Mouse (Mus musculus) intestine, postnatal 0 days (tissue): ENCODE measurements at regions not wholly inside any gene's neighbourhood (a gene's known extent, or its start where the extent isn't known, plus 50 kb on each side); places are given as distances from the start of the nearest gene placed in this dataset.

Source experiments
- ATAC-seq: fragments of 200-750 bp; cut with Nextera tagmentation; 2 replicates; pipeline ENCODE4 v1.8.0; 2017; ENCODE audit warnings: mild to moderate bottlenecking, moderate TSS enrichment, moderate library complexity
- H3K27ac ChIP-seq: fragments of 300-500 bp; sonication (generic); 2 replicates; pipeline ENCODE4 v1.5.1; 2014; ENCODE audit warnings: mild to moderate bottlenecking, low read depth, low read length, moderate library complexity
- H3K27me3 ChIP-seq: fragments of 300-500 bp; sonication (generic); replicated peaks from 2 replicates; pipeline ENCODE4 v1.6.1; 2014; ENCODE audit warnings: low read length, mixed read lengths; ENCODE audit not compliant: control insufficient read depth, insufficient read depth
- H3K36me3 ChIP-seq: fragments of 300-500 bp; sonication (generic); 2 replicates; pipeline ENCODE4 v1.6.1; 2014; ENCODE audit warnings: mild to moderate bottlenecking, moderate library complexity; ENCODE audit not compliant: control insufficient read depth, insufficient read depth
- H3K4me1 ChIP-seq: fragments of 300-500 bp; sonication (generic); replicated peaks from 2 replicates; pipeline ENCODE4 v1.6.1; 2014; ENCODE audit warnings: antibody characterized with exemption, low read length, mixed read lengths; ENCODE audit not compliant: control insufficient read depth, insufficient read depth
- H3K4me2 ChIP-seq: fragments of 300-500 bp; sonication (generic); replicated peaks from 2 replicates; pipeline ENCODE4 v1.6.1; 2014; ENCODE audit warnings: low read depth, mild to moderate bottlenecking, moderate library complexity
- H3K4me3 ChIP-seq: fragments of 300-500 bp; sonication (generic); 2 replicates; pipeline ENCODE4 v1.5.1; 2014; ENCODE audit warnings: low read depth, low read length
- H3K9ac ChIP-seq: fragments of 300-500 bp; sonication (generic); 2 replicates; pipeline ENCODE4 v1.6.1; 2014; ENCODE audit warnings: mild to moderate bottlenecking, low read depth, low read length
- H3K9me3 ChIP-seq: fragments of 300-500 bp; sonication (generic); 2 replicates; pipeline ENCODE4 v1.6.1; 2016; ENCODE audit warnings: mixed run types; ENCODE audit not compliant: control insufficient read depth
- CTCF ChIP-seq: sonication (generic); IDR thresholded peaks from 2 replicates; pipeline ENCODE4 v1.5.1; 2016; ENCODE audit warnings: low read depth, mild to moderate bottlenecking, control low read depth, antibody characterized with exemption, moderate library complexity
- WGBS: fragments of 180-500 bp; shearing (Covaris S2); extraction: QIAGEN DNeasy Blood & Tissue Kit; methylation state at CpG from one replicate; pipeline ENCODE4 v1.1.7; 2014; 5-methylcytosine and 5-hydroxymethylcytosine counted together

GRCm38 (mm10) chr10:96905098-96905809 is 288.4 kb downstream of the Btg1 start:
- Histone ChIP-seq H3K36me3 (no peaks in the 10 kb centered on the region), H3K4me1 (no peaks in the 10 kb centered on the region), H3K9ac (no peak overlapping the region), H3K4me2 (no peak overlapping the region), H3K27me3 (no peaks in the 10 kb centered on the region), H3K9me3 (no peaks in the 10 kb centered on the region), H3K4me3 (no peak overlapping the region), H3K27ac (no peak overlapping the region)
- ATAC-seq, result no peak
- no peak for TF ChIP-seq CTCF
- 82% methylated on average over 4 of the region's 4 CpGs for WGBS

- Histone ChIP-seq H3K9me3 (peaks cover 9% of the 10 kb centered on the region), H3K4me2 (no peak overlapping the region), H3K4me1 (no peaks in the 10 kb centered on the region), H3K27ac (no peak overlapping the region), H3K36me3 (no peaks in the 10 kb centered on the region), H3K27me3 (no peaks in the 10 kb centered on the region), H3K4me3 (no peak overlapping the region), H3K9ac (no peak overlapping the region)
- 67% methylated on average over 1 of the region's 1 CpGs for WGBS
- ATAC-seq, result no peak
- no peak for TF ChIP-seq CTCF
Observed at GRCm38 (mm10) chr10:96909661-96910315, 293.0 kb downstream of the Btg1 start.

GRCm38 (mm10) chr10:96921181-96921580 is 304.4 kb downstream of the Btg1 start:
- no peak for ATAC-seq
- Histone ChIP-seq H3K27ac (no peak overlapping the region), H3K4me2 (no peak overlapping the region), H3K36me3 (no peaks in the 10 kb centered on the region), H3K9ac (no peak overlapping the region), H3K4me3 (no peak overlapping the region), H3K9me3 (0 out of 2 replicates have a peak, but pooled peaks cover 4% of the 10 kb centered on the region), H3K27me3 (no peaks in the 10 kb centered on the region), H3K4me1 (0 out of 2 replicates have a peak, but pooled peaks cover 7% of the 10 kb centered on the region)
- no peak for TF ChIP-seq CTCF
- 67% methylated on average over 1 of the region's 1 CpGs for WGBS

DNA sequence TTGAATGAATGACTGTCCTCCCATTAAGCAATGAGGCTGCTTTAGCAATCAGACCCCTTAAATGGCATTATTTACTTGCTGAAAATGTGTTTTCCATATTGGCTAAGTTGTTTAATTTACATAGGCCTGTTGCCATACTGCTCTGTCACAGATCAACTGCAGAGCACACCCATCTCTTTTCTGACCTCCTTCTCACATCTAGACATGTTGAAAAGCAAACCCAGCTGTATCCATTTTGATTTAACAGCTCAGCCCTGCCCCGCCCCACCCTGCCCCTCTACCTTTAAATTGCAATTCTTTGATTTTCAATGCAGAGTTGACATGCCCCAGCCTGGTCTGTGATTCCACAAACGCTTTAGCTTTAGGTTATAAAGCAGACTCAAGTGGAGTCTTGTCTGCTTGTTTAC is 307.5 kb downstream of the Btg1 start:
- H3K36me3 ChIP-seq, result no peaks in the 10 kb centered on the region
- H3K27ac ChIP-seq, result no peak overlapping the region
- H3K4me1 ChIP-seq, result 0 out of 2 replicates have a peak, but pooled peaks cover 7% of the 10 kb centered on the region
- H3K4me3 ChIP-seq, result no peak overlapping the region
- no peaks in the 10 kb centered on the region for H3K27me3 ChIP-seq
- ATAC-seq, result no peak
- 33% methylated on average over 2 of the region's 2 CpGs for WGBS
- no peak overlapping the region for H3K9ac ChIP-seq
- no peaks in the 10 kb centered on the region for H3K9me3 ChIP-seq
- peak overlapping the region; percentile 32; the same call in 1 of the 2 replicates for H3K4me2 ChIP-seq
- no peak for TF ChIP-seq CTCF

- H3K4me3 ChIP-seq, result no peak overlapping the region
- H3K36me3 ChIP-seq, result no peaks in the 10 kb centered on the region
- H3K9me3 ChIP-seq, result no peaks in the 10 kb centered on the region
- H3K9ac ChIP-seq, result no peak overlapping the region
- H3K27me3 ChIP-seq, result no peaks in the 10 kb centered on the region
- 39% methylated on average over 4 of the region's 4 CpGs for WGBS
- no peak for TF ChIP-seq CTCF
- ATAC-seq, result peak; percentile 60
- H3K27ac ChIP-seq, result no peak overlapping the region
- peak overlapping the region; percentile 32 for H3K4me2 ChIP-seq
- H3K4me1 ChIP-seq, result 0 out of 2 replicates have a peak, but pooled peaks cover 7% of the 10 kb centered on the region
Observed at GRCm38 (mm10) chr10:96924722-96925121, 307.9 kb downstream of the Btg1 start.

GRCm38 (mm10) chr10:96925771-96926170 is 309.0 kb downstream of the Btg1 start:
- no peak for ATAC-seq
- H3K27ac ChIP-seq, result no peak overlapping the region

More at GRCm38 (mm10) chr10:96925771-96926170, 309.0 kb downstream of the Btg1 start:
- no peak for TF ChIP-seq CTCF
- Histone ChIP-seq H3K4me1 (0 out of 2 replicates have a peak, but pooled peaks cover 7% of the 10 kb centered on the region), H3K9me3 (no peaks in the 10 kb centered on the region), H3K36me3 (no peaks in the 10 kb centered on the region), H3K4me3 (no peak overlapping the region), H3K4me2 (no peak overlapping the region), H3K27me3 (no peaks in the 10 kb centered on the region), H3K9ac (no peak overlapping the region)
- WGBS, result 66% methylated on average over 2 of the region's 2 CpGs
